Mouse (Mus musculus): ENCODE results near the gene Mypop.

GRCm38 (mm10) chr7:19024581-19025255 lies 33.7 kb downstream of the Mypop start:
- 0 out of 2 replicates have a peak, but pooled peaks have one; percentile 15 for TF ChIP-seq POLR2A (IDR thresholded peaks at IDR 0.05; ENCODE audit: control insufficient read depth, low read depth, low read length)
- TF ChIP-seq CTCF (IDR thresholded peaks at IDR 0.05; ENCODE audit: control insufficient read depth, insufficient read depth, insufficient replicate concordance, low read depth, low read length), result no peak
